Mouse (Mus musculus): ENCODE results near the gene Bank1.

Gene Bank1

GRCm38 (mm10) chr3:136007081-136007828 is 318.6 kb downstream of the Bank1 start:
- no peak for DNase-seq (ENCODE audit: low spot score in 2 of 2)
